Mouse (Mus musculus) hindbrain, embryonic 15.5 days (tissue): ENCODE data around the gene Cog1. TPM values are rescaled to one million over a fixed set of nuclear protein-coding genes. Genes with fewer than 3 reads are reported as not detected.

ENCODE experiments used
- ATAC-seq: fragments of 200-750 bp; cut with Nextera tagmentation; 2 replicates; pipeline ENCODE4 v1.8.0; 2017; ENCODE audit warnings: low read depth, moderate number of reproducible peaks, moderate TSS enrichment; ENCODE audit not compliant: low FRiP score
- H3K27ac ChIP-seq: fragments of 300-500 bp; sonication (generic); replicated peaks from 2 replicates; pipeline ENCODE4 v1.5.1; 2015; ENCODE audit warnings: mild to moderate bottlenecking, inconsistent platforms
- H3K27me3 ChIP-seq: fragments of 300-500 bp; sonication (generic); 2 replicates; pipeline ENCODE4 v1.6.1; 2015; ENCODE audit warnings: control low read depth, inconsistent platforms
- H3K36me3 ChIP-seq: fragments of 300-500 bp; sonication (generic); 2 replicates; pipeline ENCODE4 v1.6.1; 2015; ENCODE audit warnings: control low read depth, inconsistent platforms
- H3K4me1 ChIP-seq: fragments of 300-500 bp; sonication (generic); replicated peaks from 2 replicates; pipeline ENCODE4 v1.6.1; 2015; ENCODE audit warnings: control low read depth, inconsistent platforms
- H3K4me2 ChIP-seq: fragments of 300-500 bp; sonication (generic); 2 replicates; pipeline ENCODE4 v1.6.1; 2015; ENCODE audit warnings: moderate library complexity, mild to moderate bottlenecking, inconsistent platforms
- H3K4me3 ChIP-seq: fragments of 300-500 bp; sonication (generic); 2 replicates; pipeline ENCODE4 v1.5.1; 2015; ENCODE audit warnings: mild to moderate bottlenecking, inconsistent platforms
- H3K9ac ChIP-seq: fragments of 300-500 bp; sonication (generic); 2 replicates; pipeline ENCODE4 v1.6.1; 2015; ENCODE audit warnings: inconsistent platforms
- H3K9me3 ChIP-seq: fragments of 300-500 bp; sonication (generic); 2 replicates; pipeline ENCODE4 v1.6.1; 2016; ENCODE audit warnings: control low read depth, inconsistent platforms
- WGBS: fragments of 180-500 bp; shearing (Covaris S2); methylation state at CpG from one replicate; pipeline ENCODE4 v1.1.7; 2015; 5-methylcytosine and 5-hydroxymethylcytosine counted together
- polyA plus RNA-seq: library from polyadenylated mRNA; unstranded; fragments of >200 nt; fragmentation: Nextera tagmentation; extraction: Ambion mirVana; gene quantifications from 2 replicates; pipeline ENCODE4 v1.2.1, GENCODE M21; 2015

Gene Cog1
- polyA plus RNA-seq: 39.4 and 42.6 TPM in 2 replicates

GRCm38 (mm10) chr11:113648690-113649352, at the start of gene Cog1:
TSS of gene Cog1 (plus strand) at chr11:113649169.
- Histone ChIP-seq H3K9ac (peak within 1 kb of the TSS; percentile 96), H3K4me1 (peaks cover 35% of the 10 kb centered on the region), H3K9me3 (no peaks in the 10 kb centered on the region), H3K36me3 (peaks cover 20% of the 10 kb centered on the region), H3K27ac (peak within 1 kb of the TSS; percentile 94), H3K4me2 (peak within 1 kb of the TSS; percentile 66), H3K27me3 (no peaks in the 10 kb centered on the region), H3K4me3 (peak within 1 kb of the TSS; percentile 91)
- no peak for ATAC-seq
- WGBS: 43% methylated on average over 26 of the region's 26 CpGs

DNA sequence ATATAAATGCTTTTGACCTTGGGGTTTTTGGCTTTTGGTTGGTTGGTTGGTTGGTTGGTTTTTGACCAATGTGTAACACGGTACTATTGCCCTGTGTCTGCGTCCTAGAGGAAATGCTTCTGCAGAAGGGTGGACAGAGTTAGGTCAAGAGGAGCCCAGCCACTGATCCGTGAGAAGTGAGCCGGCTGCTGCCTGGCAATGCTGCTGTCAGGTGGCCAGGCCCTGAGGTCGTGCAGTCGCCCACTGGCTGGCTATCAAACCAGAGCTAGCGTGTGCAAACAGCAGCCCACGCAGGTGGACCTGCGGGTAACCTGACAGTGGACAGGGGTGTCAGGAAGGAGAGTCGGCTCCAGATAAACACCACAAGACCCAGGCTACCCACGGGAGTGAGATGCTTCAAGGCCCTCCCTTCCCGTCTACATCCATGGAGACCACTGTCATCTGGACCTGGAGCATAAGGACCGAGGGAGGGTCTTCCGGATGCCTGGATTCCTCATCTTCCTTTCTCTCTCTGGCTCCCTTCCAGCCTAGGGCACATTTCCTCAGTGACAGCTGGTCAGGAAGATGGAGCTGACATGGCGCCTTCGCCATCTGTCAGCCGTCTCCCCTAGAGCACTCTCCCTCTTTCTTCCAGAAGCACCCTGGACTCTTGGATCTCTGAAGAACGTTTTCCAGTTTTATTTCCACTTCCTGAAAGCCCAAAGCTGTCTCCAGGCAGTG, 48.3 kb upstream of the Cog1 start:
- Histone ChIP-seq H3K9ac (no peak overlapping the region), H3K9me3 (no peaks in the 10 kb centered on the region), H3K36me3 (no peaks in the 10 kb centered on the region), H3K4me1 (peaks cover 25% of the 10 kb centered on the region), H3K4me2 (no peak overlapping the region), H3K4me3 (no peak overlapping the region), H3K27me3 (no peaks in the 10 kb centered on the region), H3K27ac (peak overlapping the region; percentile 57; the same call in 1 of the 2 replicates)
- ATAC-seq: peak; percentile 53
- WGBS: 63% methylated on average over 18 of the region's 18 CpGs

DNA sequence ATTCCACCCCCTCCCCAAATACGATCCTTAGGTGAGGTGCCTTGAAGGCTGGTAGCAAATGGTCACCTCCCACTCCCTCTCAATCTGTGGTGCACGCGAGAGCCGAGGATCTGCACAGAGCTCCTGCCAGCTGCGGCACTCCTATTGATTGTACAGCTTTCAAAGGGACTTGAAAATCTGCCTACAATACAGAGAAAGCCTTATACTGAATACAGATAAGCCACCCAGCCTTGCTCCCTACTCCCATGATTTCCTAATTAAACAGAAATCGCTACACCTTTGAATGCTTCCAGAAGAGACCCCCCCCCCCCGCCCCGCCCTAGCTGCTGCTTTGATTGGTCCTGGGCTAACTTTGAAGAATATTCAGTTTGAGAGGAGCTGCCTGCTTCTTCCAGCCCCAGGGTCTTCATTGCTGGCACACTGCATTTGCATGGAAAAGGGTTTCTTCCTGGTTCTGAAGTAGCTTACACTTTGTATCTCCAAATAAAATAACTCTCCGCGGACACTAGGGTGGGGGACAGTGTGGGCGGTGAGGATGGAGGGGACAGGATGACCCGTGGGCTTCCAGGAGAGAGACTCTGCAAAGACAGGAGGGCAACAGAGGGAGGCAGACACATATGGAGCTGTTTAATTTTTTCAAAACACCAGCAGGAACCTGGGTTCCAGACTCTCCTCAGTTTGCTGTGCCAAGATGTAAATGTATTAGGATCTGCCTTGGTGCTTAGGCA, 47.2 kb upstream of the Cog1 start:
- Histone ChIP-seq H3K4me3 (no peak overlapping the region), H3K27ac (peak overlapping the region; percentile 57), H3K27me3 (no peaks in the 10 kb centered on the region), H3K36me3 (no peaks in the 10 kb centered on the region), H3K9me3 (no peaks in the 10 kb centered on the region), H3K4me1 (peaks cover 25% of the 10 kb centered on the region), H3K9ac (no peak overlapping the region), H3K4me2 (no peak overlapping the region)
- ATAC-seq: peak; percentile 52; the same call in 1 of the 2 replicates
- 39% methylated on average over 12 of the region's 12 CpGs for WGBS

- Histone ChIP-seq H3K4me3 (no peak overlapping the region), H3K9ac (no peak overlapping the region), H3K27me3 (no peaks in the 10 kb centered on the region), H3K36me3 (no peaks in the 10 kb centered on the region), H3K4me2 (no peak overlapping the region), H3K27ac (no peak overlapping the region), H3K9me3 (no peaks in the 10 kb centered on the region), H3K4me1 (peaks cover 15% of the 10 kb centered on the region)
- WGBS: 97% methylated on average over 12 of the region's 12 CpGs
- no peak for ATAC-seq
Measured at GRCm38 (mm10) chr11:113607556-113607955, 41.4 kb upstream of the Cog1 start.

DNA sequence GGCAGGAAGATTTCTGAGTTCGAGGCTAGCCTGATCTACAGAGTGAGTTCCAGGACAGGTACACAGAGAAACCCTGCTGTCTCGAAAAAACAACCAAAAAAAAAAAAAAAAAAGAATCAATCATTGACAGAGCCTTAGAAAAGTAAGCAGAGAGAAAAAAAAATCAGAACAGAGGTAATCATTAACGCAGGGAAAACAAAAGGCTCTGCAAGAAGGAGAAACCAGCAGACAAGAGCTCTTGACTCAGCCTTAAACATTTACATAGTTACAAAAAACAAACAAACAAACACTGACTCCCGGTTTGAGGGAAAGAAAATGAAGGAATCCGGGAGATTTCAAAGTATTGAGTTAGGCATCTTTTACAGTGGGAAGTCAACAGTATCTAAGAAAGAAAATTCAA, 39.4 kb upstream of the Cog1 start:
- H3K9me3 ChIP-seq: no peaks in the 10 kb centered on the region
- no peaks in the 10 kb centered on the region for H3K36me3 ChIP-seq
- H3K4me3 ChIP-seq: no peak overlapping the region
- peaks cover 12% of the 10 kb centered on the region for H3K4me1 ChIP-seq
- H3K4me2 ChIP-seq: no peak overlapping the region
- WGBS: 79% methylated on average over 5 of the region's 5 CpGs
- no peak for ATAC-seq
- H3K27ac ChIP-seq: no peak overlapping the region
- H3K9ac ChIP-seq: no peak overlapping the region
- H3K27me3 ChIP-seq: no peaks in the 10 kb centered on the region

DNA sequence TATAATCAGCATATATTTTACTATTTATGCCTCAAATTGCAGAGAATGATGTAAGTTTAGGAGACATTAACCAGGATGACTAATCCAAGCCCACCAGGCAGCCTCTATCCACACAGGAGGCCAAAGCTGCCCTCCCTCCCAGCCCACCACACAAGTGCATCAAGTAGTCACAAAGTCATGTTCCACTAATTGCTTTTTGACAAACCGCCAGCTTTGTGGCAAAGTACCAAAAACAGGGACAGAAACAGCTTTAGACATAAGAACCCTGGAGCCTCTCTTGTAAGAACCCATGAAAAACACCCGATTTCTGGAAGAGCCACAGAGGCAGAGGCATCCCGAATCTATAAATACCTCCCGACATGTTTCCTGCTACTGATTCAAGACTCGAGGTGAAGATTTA, 38.7 kb upstream of the Cog1 start:
- Histone ChIP-seq H3K4me1 (peaks cover 9% of the 10 kb centered on the region), H3K36me3 (no peaks in the 10 kb centered on the region), H3K4me3 (no peak overlapping the region), H3K27me3 (no peaks in the 10 kb centered on the region), H3K27ac (no peak overlapping the region; the same call in 1 of the 2 replicates), H3K4me2 (no peak overlapping the region), H3K9me3 (no peaks in the 10 kb centered on the region), H3K9ac (no peak overlapping the region)
- ATAC-seq: no peak
- WGBS: 54% methylated on average over 5 of the region's 5 CpGs

GRCm38 (mm10) chr11:113611112-113611646, 37.8 kb upstream of the Cog1 start:
- H3K9me3 ChIP-seq: no peaks in the 10 kb centered on the region
- peaks cover 9% of the 10 kb centered on the region for H3K4me1 ChIP-seq
- 81% methylated on average over 10 of the region's 10 CpGs for WGBS
- no peak overlapping the region for H3K9ac ChIP-seq
- H3K27me3 ChIP-seq: no peaks in the 10 kb centered on the region
- no peaks in the 10 kb centered on the region for H3K36me3 ChIP-seq
- ATAC-seq: no peak
- no peak overlapping the region for H3K4me3 ChIP-seq
- peak overlapping the region; percentile 81; the same call in 1 of the 2 replicates for H3K27ac ChIP-seq
- no peak overlapping the region for H3K4me2 ChIP-seq

DNA sequence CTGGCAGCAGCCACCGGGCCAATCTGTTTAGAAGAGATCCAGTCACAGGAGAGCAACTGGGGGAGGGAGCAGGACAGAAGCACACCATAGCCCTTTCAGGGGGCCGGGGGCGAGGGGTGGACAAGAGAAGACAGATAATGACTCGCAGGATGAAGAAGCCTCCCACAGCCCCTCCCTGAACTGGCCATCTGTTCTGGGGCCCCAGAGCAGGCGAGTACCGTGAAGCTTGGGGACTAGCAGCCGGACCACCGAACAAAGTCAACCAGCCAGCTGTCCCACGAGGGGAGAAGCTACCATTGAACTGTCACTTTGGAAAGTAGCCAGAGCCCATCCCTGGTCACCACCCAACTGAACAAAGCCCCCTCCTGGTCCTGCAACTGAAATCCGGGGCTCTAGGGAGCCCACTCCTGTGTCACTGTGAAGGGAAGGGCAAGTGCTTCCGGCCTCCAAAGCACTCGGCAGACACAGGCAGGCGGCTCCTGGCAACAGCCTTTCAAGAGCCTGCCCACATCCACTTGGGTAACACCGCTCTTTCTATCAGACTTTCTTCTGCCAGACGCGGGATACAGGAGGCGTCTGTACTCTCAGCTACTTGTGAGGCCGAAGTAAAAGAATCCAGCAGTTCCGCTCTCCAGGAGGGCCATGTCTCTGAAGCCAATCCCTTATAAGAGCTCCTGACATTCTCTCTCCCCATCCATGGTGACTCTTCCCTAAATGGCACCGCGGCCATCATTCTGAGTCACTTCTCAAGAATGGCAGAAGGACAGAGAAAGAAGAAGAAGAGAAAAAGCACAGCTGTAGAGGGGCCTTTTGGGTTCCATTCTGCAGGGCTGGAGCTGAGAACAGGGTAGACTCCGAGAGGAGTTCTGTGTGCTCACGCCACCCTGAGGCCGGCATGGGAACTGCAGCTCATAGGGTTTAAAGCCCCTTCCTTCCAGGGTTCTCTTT, 37.0 kb upstream of the Cog1 start:
- 0 out of 2 replicates have a peak overlapping the region, but pooled peaks have one; percentile 16 for H3K9ac ChIP-seq
- no peaks in the 10 kb centered on the region for H3K9me3 ChIP-seq

GRCm38 (mm10) chr11:113614476-113614875, 34.5 kb upstream of the Cog1 start:
- Histone ChIP-seq H3K27me3 (no peaks in the 10 kb centered on the region), H3K4me1 (peaks cover 24% of the 10 kb centered on the region), H3K4me3 (no peak overlapping the region), H3K27ac (no peak overlapping the region), H3K36me3 (no peaks in the 10 kb centered on the region), H3K9me3 (no peaks in the 10 kb centered on the region), H3K4me2 (no peak overlapping the region), H3K9ac (no peak overlapping the region)
- 81% methylated on average over 6 of the region's 6 CpGs for WGBS
- ATAC-seq: no peak

More for the DNA sequence above, 37.0 kb upstream of the Cog1 start:
- peak; percentile 89 for ATAC-seq
- peak overlapping the region; percentile 30 for H3K4me2 ChIP-seq
- no peak overlapping the region for H3K4me3 ChIP-seq
- peak overlapping the region; percentile 81 for H3K27ac ChIP-seq
- peaks cover 9% of the 10 kb centered on the region for H3K4me1 ChIP-seq
- no peaks in the 10 kb centered on the region for H3K36me3 ChIP-seq
- H3K27me3 ChIP-seq: no peaks in the 10 kb centered on the region
- 11% methylated on average over 24 of the region's 24 CpGs for WGBS

GRCm38 (mm10) chr11:113617132-113617911, 31.6 kb upstream of the Cog1 start:
- Histone ChIP-seq H3K36me3 (no peaks in the 10 kb centered on the region), H3K4me3 (no peak overlapping the region), H3K4me2 (no peak overlapping the region), H3K9ac (no peak overlapping the region), H3K27me3 (no peaks in the 10 kb centered on the region), H3K9me3 (no peaks in the 10 kb centered on the region), H3K27ac (no peak overlapping the region), H3K4me1 (peaks cover 32% of the 10 kb centered on the region)
- no peak for ATAC-seq
- 39% methylated on average over 14 of the region's 14 CpGs for WGBS
